Mouse (Mus musculus) spleen, adult 2 months (tissue): ENCODE results near the gene Yju2.

Experiments
- CTCF ChIP-seq: fragments of 200-500 bp; IDR thresholded peaks from 2 replicates; pipeline ENCODE4 v1.5.1; 2011; ENCODE audit warnings: mild to moderate bottlenecking, inconsistent platforms; ENCODE audit not compliant: insufficient read depth, insufficient read length, insufficient replicate concordance; ENCODE audit errors: extremely low read depth
- POLR2A ChIP-seq: fragments of 200-500 bp; IDR thresholded peaks from 2 replicates; pipeline ENCODE4 v1.6.1; 2011; ENCODE audit warnings: low read depth, low read length, inconsistent platforms

- no peak for TF ChIP-seq CTCF
- TF ChIP-seq POLR2A, result no peak
These were observed 48.1 kb downstream of the Yju2 start for GRCm38 (mm10) chr17:56006956-56007355.
